Mouse (Mus musculus) brown adipose tissue, adult 24 weeks (tissue): Measurements from ENCODE around the gene Rab35. TPM values are rescaled to one million over a fixed set of nuclear protein-coding genes. Genes with fewer than 3 reads are reported as not detected.
A peak's percentile ranks its signal among the peaks of the same experiment; 100 is the strongest.

Experiments
- H3K27ac ChIP-seq: fragments of 200-500 bp; replicated peaks from 2 replicates; pipeline ENCODE4 v1.5.1; 2012; ENCODE audit warnings: low read depth, mild to moderate bottlenecking, low read length
- H3K4me1 ChIP-seq: fragments of 200-500 bp; 2 replicates; pipeline ENCODE4 v1.6.1; 2012; ENCODE audit warnings: low read length, mixed read lengths; ENCODE audit not compliant: control insufficient read depth, insufficient read depth, insufficient read length
- H3K4me3 ChIP-seq: fragments of 200-500 bp; 2 replicates; pipeline ENCODE4 v1.5.1; 2012; ENCODE audit warnings: low read depth, mild to moderate bottlenecking, low read length, moderate library complexity; ENCODE audit not compliant: insufficient read depth
- polyA plus RNA-seq: library from polyadenylated mRNA; stranded (reverse); fragments of >200 nt; gene quantifications from 2 replicates; pipeline ENCODE4 v1.2.4, GENCODE M21; 2012; ENCODE audit not compliant: missing spikeins, insufficient read depth, insufficient read length

Gene Rab35
- polyA plus RNA-seq, 1 experiment, result 29.4 TPM

- Histone ChIP-seq H3K4me1 (peaks cover 20% of the 10 kb centered on the region), H3K4me3 (no peak overlapping the region), H3K27ac (no peak overlapping the region)
Observed at GRCm38 (mm10) chr5:115629672-115630071, 2.0 kb upstream of the Rab35 start.

DNA sequence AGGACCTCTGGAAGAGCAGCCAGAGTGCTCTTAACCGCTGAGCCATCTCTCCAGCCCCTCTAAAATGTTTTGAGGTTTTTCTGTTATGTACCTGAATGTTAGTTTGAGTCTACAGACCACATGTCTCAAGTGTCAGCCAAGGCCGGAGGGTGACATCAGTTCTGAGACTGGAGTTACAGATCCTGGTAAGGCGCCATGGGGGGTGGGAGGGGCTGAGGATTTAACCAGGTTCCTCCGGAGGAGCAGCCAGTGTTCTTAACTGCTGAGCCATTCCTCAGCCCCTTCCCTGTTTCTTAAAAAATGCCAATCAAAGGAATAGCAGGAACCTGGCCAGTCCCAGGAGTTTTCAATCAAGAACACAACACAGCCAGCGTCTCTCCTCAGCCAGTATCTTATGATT lies 1.4 kb upstream of the Rab35 start:
- Histone ChIP-seq H3K4me3 (peak overlapping the region; percentile 98; the same call in 1 of the 2 replicates), H3K4me1 (peaks cover 22% of the 10 kb centered on the region)

GRCm38 (mm10) chr5:115632358-115632714 lies 628 bp downstream of the Rab35 start:
- peak overlapping the region; percentile 92 for H3K4me3 ChIP-seq
- H3K27ac ChIP-seq, result peak overlapping the region; percentile 37
- H3K4me1 ChIP-seq, result peaks cover 34% of the 10 kb centered on the region

More for the DNA sequence above, 1.4 kb upstream of the Rab35 start:
- no peak overlapping the region for H3K27ac ChIP-seq

- Histone ChIP-seq H3K27ac (no peak overlapping the region), H3K4me3 (peak overlapping the region; percentile 92), H3K4me1 (peaks cover 37% of the 10 kb centered on the region)
Observed at GRCm38 (mm10) chr5:115633060-115633459, 1.4 kb downstream of the Rab35 start.

- Histone ChIP-seq H3K4me1 (peaks cover 37% of the 10 kb centered on the region), H3K4me3 (no peak overlapping the region), H3K27ac (no peak overlapping the region)
Observed at GRCm38 (mm10) chr5:115634046-115634445, 2.3 kb downstream of the Rab35 start.

GRCm38 (mm10) chr5:115635536-115635935 lies 3.8 kb downstream of the Rab35 start:
- Histone ChIP-seq H3K4me1 (peaks cover 37% of the 10 kb centered on the region), H3K4me3 (no peak overlapping the region), H3K27ac (no peak overlapping the region)

- Histone ChIP-seq H3K4me3 (no peak overlapping the region), H3K27ac (no peak overlapping the region), H3K4me1 (no peaks in the 10 kb centered on the region)
Observed at GRCm38 (mm10) chr5:115644192-115644591, 12.5 kb downstream of the Rab35 start.

DNA sequence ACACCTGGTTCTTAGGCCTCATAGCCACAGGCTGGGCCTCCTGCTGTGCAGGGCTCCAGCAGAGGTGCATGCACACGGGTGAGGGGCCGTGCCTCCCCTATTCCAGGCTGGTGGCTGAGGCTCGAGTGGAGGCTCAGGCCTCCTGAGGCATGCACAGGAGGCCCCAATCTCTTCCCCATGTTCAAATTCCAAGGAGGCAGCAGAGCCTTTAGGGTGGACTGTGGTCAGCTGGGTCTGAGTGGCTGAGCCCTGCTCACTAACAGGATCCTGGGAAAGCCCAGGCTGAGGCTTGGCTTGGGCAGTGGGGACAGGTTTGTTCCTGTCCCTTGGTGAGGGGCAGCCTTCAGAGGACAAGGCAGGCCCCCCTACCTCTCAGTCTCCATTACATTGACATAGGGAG lies 17.2 kb downstream of the Rab35 start:
- H3K27ac ChIP-seq, result no peak overlapping the region
- no peaks in the 10 kb centered on the region for H3K4me1 ChIP-seq
- H3K4me3 ChIP-seq, result no peak overlapping the region

GRCm38 (mm10) chr5:115649699-115650098 lies 18.0 kb downstream of the Rab35 start:
- Histone ChIP-seq H3K4me1 (no peaks in the 10 kb centered on the region), H3K27ac (no peak overlapping the region), H3K4me3 (no peak overlapping the region)

- H3K27ac ChIP-seq, result no peak overlapping the region
- H3K4me3 ChIP-seq, result no peak overlapping the region
- H3K4me1 ChIP-seq, result no peaks in the 10 kb centered on the region
Observed at GRCm38 (mm10) chr5:115650885-115651284, 19.2 kb downstream of the Rab35 start.

DNA sequence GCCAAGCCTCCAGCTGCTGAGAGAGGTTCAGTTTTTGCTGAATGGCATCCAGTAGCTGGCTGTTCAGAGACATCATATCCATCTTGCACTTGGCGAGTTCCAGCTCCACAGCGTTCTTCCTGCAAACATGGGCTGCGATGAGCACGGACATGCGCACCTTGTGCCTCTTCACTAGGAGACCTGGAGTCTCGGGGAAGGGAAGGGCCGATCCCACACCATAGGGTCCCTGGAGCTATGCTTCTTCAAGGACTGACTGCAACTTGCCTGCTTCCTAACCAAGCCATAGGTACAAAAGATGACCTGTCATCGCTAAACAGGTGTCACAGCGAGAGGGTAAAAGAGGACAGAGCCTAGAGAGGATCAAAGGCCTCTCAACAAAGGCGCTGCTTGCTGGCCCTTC lies 20.1 kb downstream of the Rab35 start:
- H3K4me1 ChIP-seq, result no peaks in the 10 kb centered on the region
- no peak overlapping the region for H3K27ac ChIP-seq
- H3K4me3 ChIP-seq, result no peak overlapping the region

- Histone ChIP-seq H3K4me1 (no peaks in the 10 kb centered on the region), H3K4me3 (peak overlapping the region; percentile 57)
Observed at GRCm38 (mm10) chr5:115652681-115653575, 21.2 kb downstream of the Rab35 start.

DNA sequence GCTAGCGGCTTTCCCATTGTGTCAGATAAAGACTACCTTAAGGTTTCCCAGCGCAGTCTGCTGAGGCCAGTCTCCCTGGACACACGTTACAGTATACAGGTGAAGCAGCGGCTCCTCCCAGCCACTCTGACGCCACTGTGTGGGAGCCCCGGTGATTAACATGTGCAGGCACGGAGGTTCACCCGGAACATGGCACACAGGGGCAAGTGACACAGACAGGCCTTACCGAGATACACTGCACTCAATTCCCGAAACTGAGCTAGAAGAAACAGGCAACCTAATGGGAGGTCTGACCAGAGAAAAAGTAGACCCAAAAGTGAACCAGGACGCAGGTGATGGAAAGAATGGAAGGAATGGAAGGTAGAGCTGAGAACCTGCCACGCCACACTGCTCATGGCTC lies 22.1 kb downstream of the Rab35 start:
- Histone ChIP-seq H3K27ac (no peak overlapping the region), H3K4me1 (no peaks in the 10 kb centered on the region), H3K4me3 (no peak overlapping the region)

More at GRCm38 (mm10) chr5:115652681-115653575, 21.2 kb downstream of the Rab35 start:
- H3K27ac ChIP-seq, result peak overlapping the region; percentile 20

- H3K27ac ChIP-seq, result no peak overlapping the region
- no peaks in the 10 kb centered on the region for H3K4me1 ChIP-seq
- H3K4me3 ChIP-seq, result no peak overlapping the region
Observed at GRCm38 (mm10) chr5:115656677-115657076, 25.0 kb downstream of the Rab35 start.

- Histone ChIP-seq H3K4me3 (no peak overlapping the region), H3K27ac (no peak overlapping the region), H3K4me1 (no peaks in the 10 kb centered on the region)
Observed at GRCm38 (mm10) chr5:115657234-115657633, 25.5 kb downstream of the Rab35 start.

GRCm38 (mm10) chr5:115658352-115658751 lies 26.6 kb downstream of the Rab35 start:
- Histone ChIP-seq H3K27ac (no peak overlapping the region), H3K4me3 (no peak overlapping the region), H3K4me1 (no peaks in the 10 kb centered on the region)
